Mouse (Mus musculus) lung, postnatal 36 days (tissue): Measurements from ENCODE around the gene Syt1.

ENCODE experiments used
- DNase-seq: peaks from one replicate; pipeline ENCODE4 v3.0.0; 2022; ENCODE audit warnings: mixed read lengths

Gene Syt1

DNA sequence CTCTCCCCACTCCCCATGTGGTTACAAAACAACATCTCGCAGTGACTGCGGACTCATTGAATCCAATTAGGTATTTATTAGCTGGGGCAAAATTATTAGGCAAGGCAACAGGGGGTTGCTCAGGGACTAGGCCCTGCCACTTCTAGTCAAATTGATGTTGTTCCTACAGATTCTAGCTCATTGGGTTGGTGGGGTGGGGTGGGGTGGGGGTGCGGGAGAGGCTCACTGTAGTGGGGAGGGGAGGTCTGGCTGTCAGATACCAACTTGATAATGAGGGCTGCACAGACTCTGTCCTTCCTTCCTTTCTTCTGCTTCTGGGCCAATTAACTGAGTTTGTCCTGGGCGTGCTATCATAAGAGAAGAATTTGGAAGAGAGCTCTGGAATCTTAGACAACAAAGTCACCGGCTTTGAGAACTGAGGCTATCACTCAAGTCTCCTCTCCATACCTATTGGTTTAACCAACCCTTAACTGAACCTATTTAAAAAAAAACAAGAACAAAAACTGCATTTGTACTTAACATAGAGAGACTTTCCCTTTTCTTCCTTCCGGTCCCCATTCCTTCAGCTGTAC, 441.1 kb downstream of the Syt1 start:
- DNase-seq, result no peak

- no peak for DNase-seq
Measured at GRCm38 (mm10) chr10:108568925-108569324, 441.9 kb downstream of the Syt1 start.

GRCm38 (mm10) chr10:108568136-108568535, 442.6 kb downstream of the Syt1 start:
- DNase-seq, result peak; percentile 4

GRCm38 (mm10) chr10:108567456-108567855, 443.3 kb downstream of the Syt1 start:
- DNase-seq, result no peak

DNA sequence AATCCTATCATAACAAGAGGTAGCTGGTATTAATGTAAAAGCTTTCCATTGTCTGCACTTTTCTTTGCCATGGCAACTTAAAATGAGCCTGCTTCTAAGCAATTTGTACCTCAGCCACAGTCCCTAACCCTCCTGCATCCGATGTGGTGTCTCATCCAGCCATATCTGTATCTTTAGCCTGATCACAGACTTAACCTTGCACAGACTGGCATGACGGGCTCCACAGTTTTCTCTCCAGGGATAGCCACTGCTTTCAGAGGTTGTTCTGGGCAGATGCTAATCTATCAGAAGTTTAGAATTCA, 451.2 kb downstream of the Syt1 start:
- no peak for DNase-seq

DNA sequence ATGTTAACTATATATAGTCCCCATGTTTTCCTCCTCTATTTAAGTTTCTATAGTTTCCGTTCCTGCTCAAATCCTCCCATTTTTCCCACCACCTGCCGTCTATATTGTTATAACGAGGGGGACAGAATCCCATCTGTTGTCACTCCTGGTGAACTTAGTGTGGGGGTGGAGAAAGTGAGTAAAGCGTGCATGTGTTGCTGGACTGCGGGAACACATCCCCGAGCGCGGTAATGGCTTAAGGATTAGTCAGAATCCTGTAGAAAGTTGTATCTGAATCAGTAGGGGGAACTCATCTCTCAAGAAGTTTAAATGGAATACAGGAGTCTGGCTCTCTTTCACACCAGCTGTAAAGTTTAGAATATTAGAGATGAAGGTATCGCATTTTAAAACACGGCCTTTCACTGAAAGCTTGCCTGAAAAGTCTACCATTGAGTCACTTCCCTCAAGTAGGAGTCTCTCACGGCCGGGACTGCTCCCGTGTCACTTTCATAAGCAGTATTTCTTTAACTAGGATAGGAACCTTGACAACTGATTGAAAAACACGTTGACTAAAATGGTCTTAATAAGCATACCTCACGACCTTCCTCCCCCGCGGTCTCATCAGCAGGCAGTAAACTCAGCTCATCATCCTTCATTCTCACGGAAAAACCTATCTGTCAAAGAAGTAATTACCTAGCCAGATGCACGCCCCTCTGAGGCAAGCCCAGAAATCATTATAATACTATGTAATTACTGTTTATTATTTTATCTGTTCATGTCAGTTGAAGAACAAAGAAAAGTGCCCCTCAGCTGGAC, 451.8 kb downstream of the Syt1 start:
- no peak for DNase-seq

GRCm38 (mm10) chr10:108552544-108552943, 458.2 kb downstream of the Syt1 start:
- no peak for DNase-seq

DNA sequence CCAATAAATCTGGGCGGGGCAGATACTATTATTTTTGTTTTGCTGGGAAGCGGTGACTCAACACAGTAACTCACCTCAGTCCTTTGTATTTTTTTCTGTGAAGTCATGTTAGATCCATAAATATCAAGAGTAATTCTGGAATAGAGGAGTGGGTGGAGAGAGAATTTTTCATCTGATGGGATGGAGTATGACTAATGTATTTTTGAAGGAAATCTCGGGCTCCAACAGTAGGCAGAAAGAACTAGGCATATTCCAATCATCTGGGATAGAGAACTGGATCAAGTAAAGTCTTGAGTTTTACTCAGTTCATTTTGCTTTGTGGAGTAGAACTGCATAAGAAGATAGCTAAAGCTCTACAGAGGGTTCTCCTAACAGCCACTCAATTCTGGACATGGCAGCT, 465.1 kb downstream of the Syt1 start:
- no peak for DNase-seq

GRCm38 (mm10) chr10:108541555-108541954, 469.2 kb downstream of the Syt1 start:
- DNase-seq, result no peak

DNA sequence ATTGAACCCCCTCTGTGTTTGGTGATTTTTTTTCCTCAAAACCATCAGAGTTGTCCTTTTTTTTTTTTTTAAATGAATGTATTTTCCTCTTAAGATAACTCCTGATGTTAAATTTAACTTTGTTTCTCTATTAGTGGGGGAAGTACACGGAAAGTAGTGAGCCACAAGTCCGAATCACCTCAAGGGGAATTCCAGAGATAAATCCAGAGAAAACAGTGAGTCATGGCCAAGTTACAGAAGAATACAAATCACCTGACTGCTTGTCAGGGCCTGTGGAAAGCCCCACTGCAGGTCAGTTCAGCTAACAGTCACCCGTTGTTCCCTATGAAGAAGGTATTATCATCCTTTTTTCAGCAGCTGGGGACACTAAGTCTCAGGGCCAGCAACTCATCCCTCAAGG, 472.2 kb downstream of the Syt1 start:
- DNase-seq, result no peak

- DNase-seq, result peak; percentile 79
Measured at GRCm38 (mm10) chr10:108537641-108538040, 473.1 kb downstream of the Syt1 start.

GRCm38 (mm10) chr10:108535922-108536321, 474.9 kb downstream of the Syt1 start:
- DNase-seq, result peak; percentile 6

- no peak for DNase-seq
Measured at GRCm38 (mm10) chr10:108534112-108534511, 476.7 kb downstream of the Syt1 start.

- no peak for DNase-seq
Measured at GRCm38 (mm10) chr10:108532916-108533315, 477.9 kb downstream of the Syt1 start.

GRCm38 (mm10) chr10:108532283-108532682, 478.5 kb downstream of the Syt1 start:
- peak; percentile 21 for DNase-seq

DNA sequence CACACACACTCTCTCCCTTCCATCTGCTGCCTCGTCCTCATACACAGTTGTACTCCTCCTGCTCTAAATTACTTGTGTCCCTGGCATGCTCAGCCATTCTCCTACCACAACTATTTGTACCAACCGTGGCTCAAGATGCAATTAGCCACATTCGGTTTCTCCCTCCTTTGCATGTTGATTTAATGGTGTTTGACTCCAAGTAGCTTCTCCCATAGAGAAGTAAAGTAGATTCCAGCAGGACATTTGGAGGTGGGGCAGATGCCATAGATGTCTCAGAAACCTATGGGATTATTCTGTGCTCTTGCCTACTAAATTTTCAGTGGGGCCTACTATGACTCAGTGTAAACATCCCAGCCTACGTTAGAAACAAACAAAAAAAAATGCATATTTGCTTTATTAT, 479.1 kb downstream of the Syt1 start:
- DNase-seq, result peak; percentile 39

DNA sequence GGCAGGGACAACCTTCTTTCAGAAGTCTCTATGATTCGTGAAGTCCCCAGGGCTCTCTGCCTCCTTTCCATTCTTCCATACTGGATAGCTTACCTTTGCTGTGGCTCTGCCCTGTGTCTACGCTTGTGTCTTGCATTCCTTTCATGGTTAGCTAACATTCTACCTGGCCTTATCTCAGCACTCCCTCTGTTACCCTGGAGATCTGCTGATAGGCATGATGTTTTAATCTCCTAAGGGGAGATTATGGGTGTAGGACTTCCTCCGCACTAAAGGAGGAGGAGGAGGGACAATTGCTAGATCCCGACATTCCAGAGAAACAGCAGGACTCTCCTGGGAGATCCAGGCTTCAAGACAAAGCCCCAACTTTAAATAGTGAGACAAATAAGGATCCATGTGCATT, 479.7 kb downstream of the Syt1 start:
- DNase-seq, result peak; percentile 41

DNA sequence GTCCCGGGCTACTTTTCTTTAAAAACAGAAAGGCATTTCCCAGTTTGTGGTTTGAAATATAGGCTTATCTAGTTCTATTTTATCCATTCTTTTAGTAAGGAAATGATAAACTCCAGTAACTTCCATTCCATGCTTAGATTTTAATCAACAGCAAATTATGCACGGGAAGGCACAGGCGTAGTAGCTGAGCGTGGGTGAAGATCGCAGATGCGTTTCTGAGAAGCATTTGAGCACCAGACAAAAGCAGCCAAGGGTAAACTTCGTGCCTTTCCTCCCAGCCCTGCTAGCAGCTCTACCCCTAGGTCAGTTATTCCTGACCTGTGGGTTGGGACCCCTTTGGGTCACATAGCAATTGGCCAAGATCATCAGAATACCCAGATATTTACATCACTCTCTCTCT, 482.4 kb downstream of the Syt1 start:
- DNase-seq, result no peak

DNA sequence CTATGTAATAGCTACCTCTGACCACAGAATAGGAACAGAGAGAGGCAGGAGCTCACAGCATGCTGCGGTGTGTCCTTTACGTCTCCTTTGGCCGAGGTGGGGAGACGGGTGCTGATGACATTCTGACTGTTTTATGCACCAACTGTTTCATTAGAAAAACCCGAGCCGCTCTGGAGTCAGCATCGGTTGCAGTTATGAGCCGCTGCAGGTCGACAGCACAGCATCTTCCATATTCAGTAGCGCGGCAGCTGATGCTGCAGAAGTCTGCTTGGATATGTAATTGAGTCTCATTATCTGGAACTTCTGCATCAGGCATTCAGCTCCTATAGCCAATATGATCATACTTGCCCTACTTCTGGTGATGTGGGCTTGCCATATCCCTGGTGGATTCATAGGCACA, 485.3 kb downstream of the Syt1 start:
- DNase-seq, result no peak

DNA sequence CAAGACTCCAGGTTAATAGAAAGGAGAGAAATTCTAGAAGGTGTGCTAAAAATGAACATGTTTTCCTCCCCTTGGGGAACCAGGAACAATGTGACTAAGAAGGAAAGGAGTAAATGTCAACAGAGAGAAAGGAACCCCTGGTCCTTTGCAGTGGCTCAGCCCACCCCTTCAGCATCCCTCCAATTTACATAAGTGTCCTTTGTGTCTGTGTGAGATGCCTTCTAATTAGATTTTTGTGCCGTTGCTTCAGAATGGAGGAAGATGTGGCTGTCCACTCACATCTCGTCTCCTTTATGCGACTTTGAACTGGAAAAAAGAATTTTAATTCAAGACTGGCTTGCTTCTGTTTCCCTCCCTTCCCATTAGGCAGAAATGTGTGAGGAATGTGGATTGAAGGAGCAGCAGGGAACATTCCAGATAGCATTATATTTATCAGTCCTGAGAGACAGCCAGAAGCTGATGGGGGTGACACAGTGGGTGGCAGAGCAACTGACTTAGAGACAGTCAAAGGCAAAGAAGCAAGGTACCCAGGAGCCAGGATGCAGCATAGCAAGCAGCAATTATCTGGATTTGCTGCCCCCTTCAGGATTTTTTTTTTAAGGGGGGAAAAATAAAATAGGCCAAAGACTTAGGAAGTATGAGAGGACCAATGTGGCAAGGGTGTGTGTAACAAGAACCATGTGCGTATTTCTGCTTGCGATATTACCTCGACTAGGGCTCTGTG, 486.3 kb downstream of the Syt1 start:
- DNase-seq, result peak; percentile 48

DNA sequence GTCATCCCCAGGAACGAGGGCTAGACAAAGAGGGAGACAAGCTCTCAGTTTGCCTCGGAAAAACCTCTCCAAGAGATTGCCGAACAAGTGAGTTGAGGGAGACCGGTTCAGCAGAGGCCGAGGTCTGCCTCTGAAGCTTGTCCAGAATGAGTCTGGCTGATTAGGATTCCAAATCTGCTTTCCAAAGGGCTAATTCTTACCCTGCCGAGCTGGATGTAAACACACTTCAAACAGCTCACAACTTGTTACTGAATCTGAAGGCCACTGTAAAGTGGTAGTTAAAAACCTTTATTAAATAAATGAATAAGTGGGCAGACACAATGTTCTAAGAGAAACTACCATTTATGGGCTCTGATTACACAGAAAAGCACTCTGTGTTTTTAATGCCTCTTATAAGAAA, 491.6 kb downstream of the Syt1 start:
- DNase-seq, result no peak

GRCm38 (mm10) chr10:108517076-108517475, 493.7 kb downstream of the Syt1 start:
- DNase-seq, result no peak

- DNase-seq, result no peak
Measured at GRCm38 (mm10) chr10:108514671-108515070, 496.1 kb downstream of the Syt1 start.

GRCm38 (mm10) chr10:108509579-108509978, 501.2 kb downstream of the Syt1 start:
- DNase-seq, result no peak
